Mouse (Mus musculus): ENCODE measurements at regions not wholly inside any gene's neighbourhood (a gene's known extent, or its start where the extent isn't known, plus 50 kb on each side); places are given as distances from the start of the nearest gene placed in this dataset.

- TF ChIP-seq POLR2A (IDR thresholded peaks at IDR 0.05; ENCODE audit: insufficient read depth, low read depth, low read length) = no peak
- no peak for TF ChIP-seq CTCF (IDR thresholded peaks at IDR 0.05)
These were observed 634.1 kb downstream of the Zfp706 start for GRCm38 (mm10) chr15:36373481-36373880.

Measured in heart, adult 2 months (tissue).